Mouse (Mus musculus) midbrain, postnatal 0 days (tissue): ENCODE results near the gene Gzmg. TPM values are rescaled to one million over a fixed set of nuclear protein-coding genes. Genes with fewer than 3 reads are reported as not detected.
"Not testable (repeated sequence)": the region's sequence is repeated elsewhere in the genome, so short reads cannot be mapped to it uniquely, and the experiment has no call there.

ENCODE experiments used
- ATAC-seq: fragments of 200-750 bp; cut with Nextera tagmentation; 2 replicates; pipeline ENCODE4 v1.8.0; 2017; ENCODE audit warnings: moderate number of reproducible peaks, mild to moderate bottlenecking, moderate TSS enrichment, moderate library complexity; ENCODE audit not compliant: low FRiP score
- DNase-seq: peaks from one replicate; pipeline ENCODE4 v3.0.0-alpha.2; 2015; ENCODE audit warnings: low spot score
- H3K27ac ChIP-seq: fragments of 300-500 bp; sonication (generic); 2 replicates; pipeline ENCODE4 v1.5.1; 2014; ENCODE audit warnings: low read depth, mild to moderate bottlenecking, low read length, mixed read lengths
- H3K27me3 ChIP-seq: fragments of 300-500 bp; sonication (generic); 2 replicates; pipeline ENCODE4 v1.6.1; 2014; ENCODE audit warnings: low read length, control low read depth, mixed read lengths; ENCODE audit not compliant: insufficient read depth
- H3K36me3 ChIP-seq: fragments of 300-500 bp; sonication (generic); 2 replicates; pipeline ENCODE4 v1.6.1; 2014; ENCODE audit warnings: low read length, control low read depth, mixed read lengths; ENCODE audit not compliant: insufficient read depth
- H3K4me1 ChIP-seq: fragments of 300-500 bp; sonication (generic); 2 replicates; pipeline ENCODE4 v1.6.1; 2014; ENCODE audit warnings: mild to moderate bottlenecking, control low read depth, antibody characterized with exemption, low read length, mixed read lengths; ENCODE audit not compliant: insufficient read depth
- H3K4me2 ChIP-seq: fragments of 300-500 bp; sonication (generic); 2 replicates; pipeline ENCODE4 v1.6.1; 2014; ENCODE audit warnings: low read depth, mild to moderate bottlenecking, low read length, mixed read lengths; ENCODE audit not compliant: poor library complexity, severe bottlenecking
- H3K4me3 ChIP-seq: fragments of 300-500 bp; sonication (generic); 2 replicates; pipeline ENCODE4 v1.5.1; 2014; ENCODE audit warnings: low read depth, mild to moderate bottlenecking, low read length, moderate library complexity
- H3K9ac ChIP-seq: fragments of 300-500 bp; sonication (generic); replicated peaks from 2 replicates; pipeline ENCODE4 v1.6.1; 2014; ENCODE audit warnings: mild to moderate bottlenecking, low read length, moderate library complexity, mixed read lengths; ENCODE audit not compliant: poor library complexity, severe bottlenecking
- H3K9me3 ChIP-seq: fragments of 300-500 bp; sonication (generic); 2 replicates; pipeline ENCODE4 v1.6.1; 2016; ENCODE audit warnings: low read length, control low read depth
- CTCF ChIP-seq: IDR thresholded peaks from 2 replicates; pipeline ENCODE4 v1.5.1; 2016; ENCODE audit warnings: antibody characterized with exemption, mild to moderate bottlenecking
- whole genome bisulfite sequencing: fragments of 180-500 bp; shearing (Covaris S2); extraction: QIAGEN DNeasy Blood & Tissue Kit; methylation state at CpG from one replicate; pipeline ENCODE4 v1.1.7; 2014; 5-methylcytosine and 5-hydroxymethylcytosine counted together
- polyA plus RNA-seq: library from polyadenylated mRNA; unstranded; fragments of >200 nt; fragmentation: Nextera tagmentation; extraction: Ambion mirVana; gene quantifications from 2 replicates; pipeline ENCODE4 v1.2.1, GENCODE M21; 2015
- total RNA-seq: library from RNA; depleted of rRNA; stranded (reverse); fragments of >200 nt; gene quantifications from 2 replicates; pipeline ENCODE4 v1.2.3, GENCODE M21; 2014; rRNA removed

The Gzmg gene
- not detected in 2 replicates for total RNA-seq
- not detected in 2 replicates for polyA plus RNA-seq

GRCm38 (mm10) chr14:56159479-56159878, at the start of gene Gzmg:
TSS of gene Gzmg (minus strand) at chr14:56159579.
- not testable (repeated sequence) for DNase-seq, ATAC-seq, H3K36me3 ChIP-seq, H3K4me1 ChIP-seq, H3K27me3 ChIP-seq, H3K27ac ChIP-seq, H3K4me3 ChIP-seq, H3K9ac ChIP-seq, H3K9me3 ChIP-seq, H3K4me2 ChIP-seq
- WGBS = 94% methylated on average over 2 of the region's 2 CpGs

GRCm38 (mm10) chr14:56205613-56206012, 46.2 kb upstream of the Gzmg start:
- H3K27ac ChIP-seq = no peak overlapping the region
- ATAC-seq = no peak
- no peaks in the 10 kb centered on the region for H3K27me3 ChIP-seq
- TF ChIP-seq CTCF = no peak
- H3K4me3 ChIP-seq = no peak overlapping the region
- 84% methylated on average over 1 of the region's 1 CpGs for WGBS
- no peaks in the 10 kb centered on the region for H3K36me3 ChIP-seq
- H3K4me2 ChIP-seq = no peak overlapping the region
- H3K9me3 ChIP-seq = no peaks in the 10 kb centered on the region
- no peak overlapping the region for H3K9ac ChIP-seq
- no peaks in the 10 kb centered on the region for H3K4me1 ChIP-seq
- DNase-seq = no peak

GRCm38 (mm10) chr14:56205021-56205420, 45.6 kb upstream of the Gzmg start:
- WGBS = 37% methylated on average over 5 of the region's 5 CpGs
- not testable (repeated sequence) for ATAC-seq
- peak; percentile 25 for DNase-seq

GRCm38 (mm10) chr14:56203975-56204374, 44.6 kb upstream of the Gzmg start:
- Histone ChIP-seq H3K4me3 (no peak overlapping the region), H3K27ac (no peak overlapping the region), H3K4me2 (no peak overlapping the region), H3K36me3 (no peaks in the 10 kb centered on the region), H3K9me3 (no peaks in the 10 kb centered on the region), H3K9ac (no peak overlapping the region), H3K4me1 (no peaks in the 10 kb centered on the region), H3K27me3 (no peaks in the 10 kb centered on the region)
- ATAC-seq (no peak), DNase-seq (peak; percentile 54)
- TF ChIP-seq CTCF = peak; percentile 82
- 9% methylated on average over 2 of the region's 2 CpGs for WGBS

More at GRCm38 (mm10) chr14:56205021-56205420, 45.6 kb upstream of the Gzmg start:
- H3K9ac ChIP-seq, H3K9me3 ChIP-seq, H3K27me3 ChIP-seq, H3K4me3 ChIP-seq, H3K27ac ChIP-seq, H3K36me3 ChIP-seq, H3K4me1 ChIP-seq, H3K4me2 ChIP-seq: not testable (repeated sequence)
- peak; percentile 54 for TF ChIP-seq CTCF

- ATAC-seq = no peak; the same call in 1 of the 2 replicates
- H3K9me3 ChIP-seq = no peaks in the 10 kb centered on the region
- 62% methylated on average over 6 of the region's 6 CpGs for WGBS
- no peaks in the 10 kb centered on the region for H3K36me3 ChIP-seq
- H3K27ac ChIP-seq = no peak overlapping the region
- no peak overlapping the region for H3K4me3 ChIP-seq
- no peak overlapping the region for H3K9ac ChIP-seq
- H3K4me1 ChIP-seq = no peaks in the 10 kb centered on the region
- no peak for DNase-seq
- no peak for TF ChIP-seq CTCF
- no peaks in the 10 kb centered on the region for H3K27me3 ChIP-seq
- no peak overlapping the region for H3K4me2 ChIP-seq
These were observed 27.6 kb upstream of the Gzmg start for GRCm38 (mm10) chr14:56186946-56187345.

- Histone ChIP-seq H3K4me1 (no peaks in the 10 kb centered on the region), H3K27ac (no peak overlapping the region), H3K27me3 (no peaks in the 10 kb centered on the region), H3K4me2 (no peak overlapping the region), H3K9ac (no peak overlapping the region), H3K9me3 (no peaks in the 10 kb centered on the region), H3K4me3 (no peak overlapping the region), H3K36me3 (no peaks in the 10 kb centered on the region)
- 82% methylated on average over 5 of the region's 5 CpGs for WGBS
- ATAC-seq (no peak), DNase-seq (no peak)
- TF ChIP-seq CTCF = no peak
These were observed 27.1 kb upstream of the Gzmg start for GRCm38 (mm10) chr14:56186521-56186920.
